Mouse (Mus musculus): ENCODE measurements around the gene Usp19. TPM values are rescaled to one million over a fixed set of nuclear protein-coding genes. Genes with fewer than 3 reads are reported as not detected.

The Usp19 gene
- polyA plus RNA-seq, 1 experiment: 87.1 TPM

GRCm38 (mm10) chr9:108492043-108492750 lies 1.8 kb downstream of the Usp19 start:
- peaks cover 13% of the 10 kb centered on the region for H3K4me1 ChIP-seq (ENCODE audit: control insufficient read depth, insufficient read depth, low read length)
- peak overlapping the region; percentile 75 for H3K27ac ChIP-seq (ENCODE audit: insufficient read depth, low read depth, low read length)
- H3K4me3 ChIP-seq (ENCODE audit: insufficient read depth, low read length): peak overlapping the region; percentile 87
- no peak for TF ChIP-seq POLR2A (IDR thresholded peaks at IDR 0.05; ENCODE audit: borderline replicate concordance, low read depth, low read length)
- TF ChIP-seq CTCF (IDR thresholded peaks at IDR 0.05; ENCODE audit: low read depth, low read length): no peak

GRCm38 (mm10) chr9:108493246-108493645 lies 2.8 kb downstream of the Usp19 start:
- Histone ChIP-seq H3K27ac (ENCODE audit: insufficient read depth, low read depth, low read length) (no peak overlapping the region), H3K4me1 (ENCODE audit: control insufficient read depth, insufficient read depth, low read length) (peaks cover 13% of the 10 kb centered on the region), H3K4me3 (ENCODE audit: insufficient read depth, low read length) (no peak overlapping the region)
- TF ChIP-seq POLR2A (IDR thresholded peaks at IDR 0.05; ENCODE audit: borderline replicate concordance, low read depth, low read length): no peak
- TF ChIP-seq CTCF (IDR thresholded peaks at IDR 0.05; ENCODE audit: low read depth, low read length): no peak

GRCm38 (mm10) chr9:108494146-108494825 lies 3.9 kb downstream of the Usp19 start:
- no peak for TF ChIP-seq CTCF (IDR thresholded peaks at IDR 0.05; ENCODE audit: low read depth, low read length)
- no peak for TF ChIP-seq POLR2A (IDR thresholded peaks at IDR 0.05; ENCODE audit: borderline replicate concordance, low read depth, low read length)
- H3K27ac ChIP-seq (ENCODE audit: insufficient read depth, low read depth, low read length): no peak overlapping the region
- peaks cover 13% of the 10 kb centered on the region for H3K4me1 ChIP-seq (ENCODE audit: control insufficient read depth, insufficient read depth, low read length)
- H3K4me3 ChIP-seq (ENCODE audit: insufficient read depth, low read length): no peak overlapping the region

- H3K4me1 ChIP-seq (ENCODE audit: control insufficient read depth, insufficient read depth, low read length): peaks cover 11% of the 10 kb centered on the region
These were observed 4.5 kb downstream of the Usp19 start for GRCm38 (mm10) chr9:108494905-108495304.

GRCm38 (mm10) chr9:108499231-108499630 lies 8.8 kb downstream of the Usp19 start:
- no peak for TF ChIP-seq CTCF (IDR thresholded peaks at IDR 0.05; ENCODE audit: low read depth, low read length)
- TF ChIP-seq POLR2A (IDR thresholded peaks at IDR 0.05; ENCODE audit: borderline replicate concordance, low read depth, low read length): no peak
- no peaks in the 10 kb centered on the region for H3K4me1 ChIP-seq (ENCODE audit: control insufficient read depth, insufficient read depth, low read length)
- H3K27ac ChIP-seq (ENCODE audit: insufficient read depth, low read depth, low read length): no peak overlapping the region
- H3K4me3 ChIP-seq (ENCODE audit: insufficient read depth, low read length): no peak overlapping the region

More at GRCm38 (mm10) chr9:108494905-108495304, 4.5 kb downstream of the Usp19 start:
- no peak overlapping the region for H3K4me3 ChIP-seq (ENCODE audit: insufficient read depth, low read length)
- TF ChIP-seq POLR2A (IDR thresholded peaks at IDR 0.05; ENCODE audit: borderline replicate concordance, low read depth, low read length): no peak
- TF ChIP-seq CTCF (IDR thresholded peaks at IDR 0.05; ENCODE audit: low read depth, low read length): no peak
- no peak overlapping the region for H3K27ac ChIP-seq (ENCODE audit: insufficient read depth, low read depth, low read length)

GRCm38 (mm10) chr9:108499943-108500342 lies 9.5 kb downstream of the Usp19 start:
- no peak overlapping the region for H3K27ac ChIP-seq (ENCODE audit: insufficient read depth, low read depth, low read length)
- H3K4me1 ChIP-seq (ENCODE audit: control insufficient read depth, insufficient read depth, low read length): no peaks in the 10 kb centered on the region
- TF ChIP-seq POLR2A (IDR thresholded peaks at IDR 0.05; ENCODE audit: borderline replicate concordance, low read depth, low read length) (no peak), CTCF (IDR thresholded peaks at IDR 0.05; ENCODE audit: low read depth, low read length) (no peak)
- no peak overlapping the region for H3K4me3 ChIP-seq (ENCODE audit: insufficient read depth, low read length)

- Histone ChIP-seq H3K4me1 (ENCODE audit: control insufficient read depth, insufficient read depth, low read length) (peaks cover 5% of the 10 kb centered on the region), H3K4me3 (ENCODE audit: insufficient read depth, low read length) (no peak overlapping the region), H3K27ac (ENCODE audit: insufficient read depth, low read depth, low read length) (no peak overlapping the region)
- no peak for TF ChIP-seq CTCF (IDR thresholded peaks at IDR 0.05; ENCODE audit: low read depth, low read length)
- no peak for TF ChIP-seq POLR2A (IDR thresholded peaks at IDR 0.05; ENCODE audit: borderline replicate concordance, low read depth, low read length)
These were observed 16.5 kb downstream of the Usp19 start for GRCm38 (mm10) chr9:108506901-108507300.

- H3K4me1 ChIP-seq (ENCODE audit: control insufficient read depth, insufficient read depth, low read length): peaks cover 5% of the 10 kb centered on the region
- H3K27ac ChIP-seq (ENCODE audit: insufficient read depth, low read depth, low read length): peak within 1 kb of the TSS; percentile 69
- no peak for TF ChIP-seq CTCF (IDR thresholded peaks at IDR 0.05; ENCODE audit: low read depth, low read length)
- no peak for TF ChIP-seq POLR2A (IDR thresholded peaks at IDR 0.05; ENCODE audit: borderline replicate concordance, low read depth, low read length)
- H3K4me3 ChIP-seq (ENCODE audit: insufficient read depth, low read length): peak within 1 kb of the TSS; percentile 71
These were observed 17.4 kb downstream of the Usp19 start, which contains the start of gene Qars for GRCm38 (mm10) chr9:108507619-108508434. Gene Qars, plus strand, starts transcription at chr9:108507706.

GRCm38 (mm10) chr9:108508776-108509175 lies 18.4 kb downstream of the Usp19 start:
- peak overlapping the region; percentile 59 for H3K27ac ChIP-seq (ENCODE audit: insufficient read depth, low read depth, low read length)
- peak overlapping the region; percentile 71 for H3K4me3 ChIP-seq (ENCODE audit: insufficient read depth, low read length)
- H3K4me1 ChIP-seq (ENCODE audit: control insufficient read depth, insufficient read depth, low read length): peaks cover 5% of the 10 kb centered on the region
- TF ChIP-seq POLR2A (IDR thresholded peaks at IDR 0.05; ENCODE audit: borderline replicate concordance, low read depth, low read length) (no peak), CTCF (IDR thresholded peaks at IDR 0.05; ENCODE audit: low read depth, low read length) (no peak)
